Mouse (Mus musculus): ENCODE data around the gene Greb1. TPM values are rescaled to one million over a fixed set of nuclear protein-coding genes. Genes with fewer than 3 reads are reported as not detected.

Gene Greb1
- total and polyA plus RNA-seq, 3 experiments, result not detected

- H3K4me3 ChIP-seq (ENCODE audit: control insufficient read depth in 1 of 2, insufficient read depth in 1 of 2, low read depth in 2 of 2, low read length in 2 of 2), result no peak overlapping the region
- TF ChIP-seq POLR2AphosphoS5 (IDR thresholded peaks at IDR 0.05; ENCODE audit: borderline replicate concordance, low read depth, low read length), result no peak
- H3K27me3 ChIP-seq (ENCODE audit: control insufficient read depth in 1 of 2, insufficient read depth in 2 of 2, low read length in 2 of 2), result peaks cover 8 to 18% of the 10 kb centered on the region in 2 experiments
- no peak for DNase-seq (ENCODE audit: low read depth, low spot score)
- H3K4me1 ChIP-seq (ENCODE audit: control insufficient read depth in 1 of 2, insufficient read depth in 2 of 2, low read length in 2 of 2), result no peaks in the 10 kb centered on the region
- no peak overlapping the region for H3K9ac ChIP-seq (ENCODE audit: control insufficient read depth, low read depth, low read length, poor library complexity, severe bottlenecking)
- H3K9me3 ChIP-seq (replicated peaks; ENCODE audit: insufficient read depth, low read length), result no peaks in the 10 kb centered on the region
- H3K36me3 ChIP-seq (ENCODE audit: control insufficient read depth in 1 of 2, insufficient read depth in 2 of 2, low read length in 2 of 2), result no peaks in the 10 kb centered on the region
- no peak overlapping the region for H3K27ac ChIP-seq (ENCODE audit: control insufficient read depth, low read depth, low read length)
- H3K79me2 ChIP-seq (ENCODE audit: control insufficient read depth, insufficient read depth, low read length, poor library complexity), result no peaks in the 10 kb centered on the region
Observed at GRCm38 (mm10) chr12:16774605-16775004, 26.1 kb downstream of the Greb1 start.

GRCm38 (mm10) chr12:16769601-16770165, 31.0 kb downstream of the Greb1 start:
- no peak overlapping the region for H3K9ac ChIP-seq (ENCODE audit: control insufficient read depth, low read depth, low read length, poor library complexity, severe bottlenecking)
- no peak overlapping the region for H3K27ac ChIP-seq (ENCODE audit: control insufficient read depth, low read depth, low read length)
- no peaks in the 10 kb centered on the region for H3K9me3 ChIP-seq (replicated peaks; ENCODE audit: insufficient read depth, low read length)
- H3K36me3 ChIP-seq (ENCODE audit: control insufficient read depth in 1 of 2, insufficient read depth in 2 of 2, low read length in 2 of 2), result no peaks in the 10 kb centered on the region
- peaks cover 6 to 7% of the 10 kb centered on the region in 2 experiments for H3K27me3 ChIP-seq (ENCODE audit: control insufficient read depth in 1 of 2, insufficient read depth in 2 of 2, low read length in 2 of 2)
- TF ChIP-seq ZKSCAN1 (IDR thresholded peaks at IDR 0.05; ENCODE audit: low read depth, low read length) (no peak), ETS1 (IDR thresholded peaks at IDR 0.05; ENCODE audit: low read depth, low read length) (no peak), TCF12 (IDR thresholded peaks at IDR 0.05; ENCODE audit: low read depth, low read length) (no peak), EP300 (IDR thresholded peaks at IDR 0.05; ENCODE audit: low read depth in 1 of 2, low read length in 2 of 2) (no peak), MYB (IDR thresholded peaks at IDR 0.05; ENCODE audit: low read depth, low read length) (no peak), CTCF (IDR thresholded peaks at IDR 0.05 in 2 of 3, conservative IDR thresholded peaks at IDR 0.05 in 1 of 3; ENCODE audit: control insufficient read depth in 1 of 3, insufficient read depth in 1 of 3, low read depth in 2 of 3, low read length in 3 of 3, poor library complexity in 1 of 3, severe bottlenecking in 1 of 3) (no peak), ZC3H11A (IDR thresholded peaks at IDR 0.05; ENCODE audit: low read depth, low read length) (no peak), ELF1 (IDR thresholded peaks at IDR 0.05; ENCODE audit: low read depth, low read length) (no peak)
- H3K4me1 ChIP-seq (ENCODE audit: control insufficient read depth in 1 of 2, insufficient read depth in 2 of 2, low read length in 2 of 2), result no peaks in the 10 kb centered on the region
- no peak overlapping the region for H3K4me3 ChIP-seq (ENCODE audit: control insufficient read depth in 1 of 2, insufficient read depth in 1 of 2, low read depth in 2 of 2, low read length in 2 of 2)
- no peaks in the 10 kb centered on the region for H3K79me2 ChIP-seq (ENCODE audit: control insufficient read depth, insufficient read depth, low read length, poor library complexity)
- DNase-seq (ENCODE audit: low read depth, low spot score), result no peak

GRCm38 (mm10) chr12:16768711-16769110, 32.0 kb downstream of the Greb1 start:
- no peak for DNase-seq (ENCODE audit: low read depth, low spot score)
- TF ChIP-seq UBTF (IDR thresholded peaks at IDR 0.05; ENCODE audit: borderline replicate concordance, insufficient read depth, low read depth, low read length) (no peak), NELFE (IDR thresholded peaks at IDR 0.05; ENCODE audit: low read depth, low read length) (no peak), NRF1 (IDR thresholded peaks at IDR 0.05; ENCODE audit: insufficient read depth, low read depth, low read length, poor library complexity, severe bottlenecking) (no peak), EP300 (IDR thresholded peaks at IDR 0.05; ENCODE audit: low read depth in 1 of 2, low read length in 2 of 2) (no peak), ZNF384 (IDR thresholded peaks at IDR 0.05; ENCODE audit: low read depth, low read length) (no peak), SMC3 (IDR thresholded peaks at IDR 0.05; ENCODE audit: low read depth, low read length) (no peak), TBP (IDR thresholded peaks at IDR 0.05; ENCODE audit: low read depth, low read length) (no peak), KAT2A (conservative IDR thresholded peaks at IDR 0.05; ENCODE audit: low read depth, low read length) (no peak), HCFC1 (IDR thresholded peaks at IDR 0.05; ENCODE audit: low read depth, low read length) (no peak), MXI1 (IDR thresholded peaks at IDR 0.05; ENCODE audit: low read depth, low read length) (no peak)

More at GRCm38 (mm10) chr12:16768711-16769110, 32.0 kb downstream of the Greb1 start:
- Histone ChIP-seq H3K27me3 (ENCODE audit: control insufficient read depth in 1 of 2, insufficient read depth in 2 of 2, low read length in 2 of 2) (peaks cover 3 to 4% of the 10 kb centered on the region in 2 experiments), H3K9ac (ENCODE audit: control insufficient read depth, low read depth, low read length, poor library complexity, severe bottlenecking) (no peak overlapping the region), H3K27ac (ENCODE audit: control insufficient read depth, low read depth, low read length) (no peak overlapping the region), H3K4me3 (ENCODE audit: control insufficient read depth in 1 of 2, insufficient read depth in 1 of 2, low read depth in 2 of 2, low read length in 2 of 2) (no peak overlapping the region), H3K36me3 (ENCODE audit: control insufficient read depth in 1 of 2, insufficient read depth in 2 of 2, low read length in 2 of 2) (no peaks in the 10 kb centered on the region), H3K79me2 (ENCODE audit: control insufficient read depth, insufficient read depth, low read length, poor library complexity) (no peaks in the 10 kb centered on the region), H3K9me3 (replicated peaks; ENCODE audit: insufficient read depth, low read length) (no peaks in the 10 kb centered on the region), H3K4me1 (ENCODE audit: control insufficient read depth in 1 of 2, insufficient read depth in 2 of 2, low read length in 2 of 2) (no peaks in the 10 kb centered on the region)
